Mouse (Mus musculus) monocyte, adult 5-6 weeks (primary cell): ENCODE results near the gene Olfr462. TPM values are rescaled to one million over a fixed set of nuclear protein-coding genes. Genes with fewer than 3 reads are reported as not detected.

ENCODE experiments used
- ATAC-seq: fragments of 153-309, 156-312 bp; replicated peaks from 2 replicates; pipeline ENCODE4 v1.8.0; 2017; ENCODE audit warnings: mild to moderate bottlenecking; ENCODE audit not compliant: low TSS enrichment, insufficient number of reproducible peaks, severe bottlenecking, poor library complexity, low FRiP score
- total RNA-seq: library from RNA; stranded (forward); fragments of 200-1000, 200-491, 200-594 nt; gene quantifications from 3 replicates; pipeline ENCODE4 v1.2.3, GENCODE M21; 2017

Olfr462 gene
- total RNA-seq, 1 experiment from 2014 or later: not detected

GRCm38 (mm10) chr11:87853597-87853954 lies 38.5 kb downstream of the Olfr462 start:
- no peak for ATAC-seq

- ATAC-seq: peak; percentile 92
Observed at GRCm38 (mm10) chr11:87852690-87853596, 39.1 kb downstream of the Olfr462 start, which contains the start of gene Mks1. TSS of gene Mks1 (plus strand) at chr11:87853215.

GRCm38 (mm10) chr11:87847884-87848283 lies 44.2 kb downstream of the Olfr462 start:
- no peak for ATAC-seq

GRCm38 (mm10) chr11:87846968-87847600 lies 45.0 kb downstream of the Olfr462 start:
- no peak for ATAC-seq

GRCm38 (mm10) chr11:87841436-87841835 lies 50.6 kb downstream of the Olfr462 start:
- no peak for ATAC-seq

- no peak for ATAC-seq
Observed at GRCm38 (mm10) chr11:87840676-87841075, 51.4 kb downstream of the Olfr462 start.

Other genes with a start within 250 kb of the Olfr462 start
- gene Rnf43, start 229.5 kb downstream of the Olfr462 start, total RNA-seq: 5.8 to 17.9 TPM (median 10.8 TPM) in 3 replicates
- 123 to 169 TPM (median 136 TPM) in 3 replicates for gene Supt4a, start 154.7 kb downstream of the Olfr462 start, total RNA-seq
- 4.3 to 7.3 TPM (median 5.4 TPM) in 3 replicates for gene Tspoap1, start 131.7 kb downstream of the Olfr462 start, total RNA-seq
- gene Mpo, start 98.7 kb downstream of the Olfr462 start, total RNA-seq: not detected in 3 replicates
- gene Lpo, start 64.0 kb downstream of the Olfr462 start, total RNA-seq: not detected in 3 replicates
- 6.1 to 6.8 TPM (median 6.5 TPM) in 3 replicates for gene Mks1, start 39.1 kb downstream of the Olfr462 start, total RNA-seq
- gene Epx, start 16.7 kb downstream of the Olfr462 start, total RNA-seq: not detected in 3 replicates
- not detected in 3 replicates for gene Olfr463, start 5.1 kb upstream of the Olfr462 start, total RNA-seq
- not detected in 3 replicates for gene Olfr464, start 28.7 kb upstream of the Olfr462 start, total RNA-seq
- 10.6 to 15.0 TPM (median 12.3 TPM) in 3 replicates for gene Dynll2, start 95.3 kb upstream of the Olfr462 start, total RNA-seq
- 220 to 406 TPM (median 277 TPM) in 3 replicates for gene Srsf1, start 155.1 kb upstream of the Olfr462 start, total RNA-seq
- gene Vezf1, start 176.0 kb upstream of the Olfr462 start, total RNA-seq: 45.9 to 57.0 TPM (median 46.6 TPM) in 3 replicates
- gene Cuedc1, start 205.8 kb upstream of the Olfr462 start, total RNA-seq: 5.8 to 24.0 TPM (median 11.9 TPM) in 3 replicates